Mouse (Mus musculus) CD8-positive naive resting alpha-beta T cell, adult 57 days (primary cell): Measurements from ENCODE around the gene Themis2. TPM values are rescaled to one million over a fixed set of nuclear protein-coding genes. Genes with fewer than 3 reads are reported as not detected.

ENCODE experiments used
- total RNA-seq: library from RNA; stranded (reverse); gene quantifications from one replicate; pipeline ENCODE4 v1.2.4, GENCODE M21; 2023

Gene Themis2
- 11.8 TPM for total RNA-seq

DNA sequence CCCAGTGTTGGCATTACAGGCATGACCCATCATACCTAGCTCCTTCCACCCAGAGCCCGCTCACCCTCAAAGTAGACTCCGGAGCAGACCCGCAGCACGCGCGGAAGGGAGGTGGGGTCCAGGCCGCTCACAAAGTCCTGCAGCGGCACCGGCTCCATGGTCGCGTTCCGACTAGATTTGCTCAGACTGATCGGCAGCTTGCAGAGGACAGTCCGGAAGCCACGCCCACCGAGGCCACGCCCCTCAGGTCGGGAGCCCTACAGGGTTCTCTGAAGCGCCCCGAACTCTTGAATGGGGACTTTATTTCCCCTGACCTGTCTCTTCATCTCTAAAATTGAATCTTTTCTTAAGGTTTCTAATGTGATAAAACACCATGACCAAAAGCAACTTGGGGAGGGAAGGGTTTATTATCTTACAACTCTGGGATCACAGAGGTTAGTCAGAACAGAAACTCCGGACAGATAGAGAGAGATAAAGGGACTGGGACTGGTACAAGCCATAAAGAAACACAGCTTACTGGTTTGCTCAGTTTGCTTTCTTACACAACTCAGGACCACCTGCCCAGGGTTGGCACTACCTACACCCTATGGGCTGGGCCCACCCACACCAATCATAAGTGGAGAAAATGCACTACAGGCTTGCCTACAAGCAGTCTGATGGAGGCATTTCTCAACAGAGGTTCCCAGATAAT lies at the start of gene Themis2:
TSS of gene Themis2 (minus strand) at position 192 of the 691 bp plus-strand sequence.

DNA sequence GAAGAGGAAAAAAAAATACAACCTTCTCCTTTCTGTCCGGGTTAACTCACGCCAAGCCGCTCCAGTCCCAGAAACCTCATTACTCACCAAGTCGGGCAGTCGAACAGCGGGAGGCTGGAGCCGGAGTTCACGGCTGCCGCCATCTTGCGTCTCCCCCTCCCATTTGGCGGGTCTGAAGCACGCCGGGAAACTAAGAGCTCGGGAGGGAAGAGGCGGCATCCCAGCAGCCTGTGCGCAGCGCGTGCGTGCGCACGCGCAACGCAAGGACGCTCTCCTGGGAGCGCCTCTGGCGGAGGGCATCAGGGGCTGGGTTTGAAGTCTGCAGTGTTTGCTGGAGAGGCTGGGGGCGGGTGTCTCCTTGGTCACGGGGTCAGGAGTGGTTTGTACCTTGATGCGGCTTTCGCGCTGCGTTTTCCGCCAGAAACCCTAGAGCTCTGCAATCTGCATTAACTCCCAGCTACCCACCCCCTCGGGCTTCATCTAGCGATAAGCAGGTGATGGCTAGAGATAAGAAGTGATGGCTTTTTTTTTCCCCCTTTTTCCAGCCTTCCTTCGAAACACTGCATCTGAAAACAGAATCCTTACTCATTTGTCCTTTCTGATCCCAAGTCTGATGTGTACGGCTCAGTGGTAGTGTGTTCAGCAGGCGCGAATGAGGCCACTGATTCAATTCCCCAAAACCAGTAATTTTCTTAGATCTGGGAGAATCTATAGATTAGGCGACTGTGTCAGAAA lies 47.0 kb upstream of the Themis2 start, which contains the start of gene Ppp1r8:
TSS of gene Ppp1r8 (minus strand) at position 200 of the 735 bp plus-strand sequence.

DNA sequence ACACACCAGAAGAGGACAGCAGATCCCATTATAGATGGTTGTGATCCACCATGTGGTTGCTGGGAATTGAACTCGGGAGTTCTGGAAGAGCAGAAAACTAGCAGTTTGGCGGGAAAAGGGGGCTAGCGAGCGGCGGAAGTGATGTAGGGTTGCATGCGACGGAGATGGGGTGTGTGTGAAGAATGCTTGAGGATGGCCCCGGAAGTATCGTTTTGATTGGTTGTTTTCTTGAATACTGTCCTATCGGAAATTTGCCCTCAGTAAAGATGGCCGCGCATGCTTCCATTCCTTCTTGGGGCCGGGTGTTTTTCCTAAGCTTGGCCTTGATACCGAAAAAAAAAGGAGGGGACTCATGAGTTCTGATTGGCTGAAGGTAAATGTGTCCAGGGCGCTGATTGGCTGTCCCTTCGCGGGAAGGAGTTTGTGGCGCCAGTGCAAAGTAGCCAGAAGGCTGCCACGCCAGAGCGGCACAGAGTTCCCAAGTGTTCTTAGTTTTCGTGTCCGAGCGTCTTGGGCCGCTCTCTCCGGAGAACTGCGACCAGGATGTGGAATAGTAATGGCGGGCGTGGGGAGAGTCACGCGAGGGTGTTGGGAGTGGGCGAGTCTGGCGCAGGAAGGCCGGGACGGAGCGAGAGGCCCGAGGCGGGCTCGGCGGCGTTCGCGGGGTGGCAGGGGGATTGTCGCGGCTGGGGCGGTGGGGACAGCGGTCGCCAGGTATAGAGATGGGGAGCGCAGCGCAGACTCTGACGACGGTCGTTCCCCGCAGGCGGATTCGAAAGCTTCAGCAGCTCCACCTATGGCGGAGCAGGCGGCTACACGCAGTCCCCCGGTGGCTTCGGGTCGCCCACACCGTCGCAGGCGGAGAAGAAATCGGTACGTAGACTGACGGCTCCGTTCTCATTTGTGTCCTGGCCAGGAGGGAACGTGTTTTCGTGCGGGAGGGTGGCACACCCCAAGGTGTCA lies 28.0 kb downstream of the Themis2 start, which contains the start of gene Rpa2:
TSS of gene Rpa2 (plus strand) at position 419 of the 963 bp plus-strand sequence.

DNA sequence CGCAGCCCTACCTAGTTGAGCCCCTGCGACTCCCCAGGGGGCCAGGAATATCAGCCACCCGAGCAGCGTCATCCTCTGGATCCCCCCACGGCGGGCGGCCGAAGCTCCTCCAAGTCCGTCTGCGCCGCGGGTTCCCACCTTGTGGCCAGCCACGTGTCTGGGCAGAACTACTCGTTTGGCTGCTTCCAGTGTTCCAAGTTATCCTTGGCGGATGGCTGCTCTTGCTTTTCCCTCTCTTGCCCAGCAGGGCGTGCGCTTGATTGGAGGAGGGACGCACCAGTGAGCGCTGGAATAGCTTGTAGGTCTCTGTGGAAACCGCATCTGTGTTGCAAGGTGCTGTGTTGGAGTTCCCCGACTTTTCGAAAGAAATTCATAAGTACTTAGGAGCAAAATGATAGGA lies 39.2 kb downstream of the Themis2 start, which contains the start of gene Smpdl3b:
TSS of gene Smpdl3b (minus strand) at position 279 of the 400 bp plus-strand sequence.

DNA sequence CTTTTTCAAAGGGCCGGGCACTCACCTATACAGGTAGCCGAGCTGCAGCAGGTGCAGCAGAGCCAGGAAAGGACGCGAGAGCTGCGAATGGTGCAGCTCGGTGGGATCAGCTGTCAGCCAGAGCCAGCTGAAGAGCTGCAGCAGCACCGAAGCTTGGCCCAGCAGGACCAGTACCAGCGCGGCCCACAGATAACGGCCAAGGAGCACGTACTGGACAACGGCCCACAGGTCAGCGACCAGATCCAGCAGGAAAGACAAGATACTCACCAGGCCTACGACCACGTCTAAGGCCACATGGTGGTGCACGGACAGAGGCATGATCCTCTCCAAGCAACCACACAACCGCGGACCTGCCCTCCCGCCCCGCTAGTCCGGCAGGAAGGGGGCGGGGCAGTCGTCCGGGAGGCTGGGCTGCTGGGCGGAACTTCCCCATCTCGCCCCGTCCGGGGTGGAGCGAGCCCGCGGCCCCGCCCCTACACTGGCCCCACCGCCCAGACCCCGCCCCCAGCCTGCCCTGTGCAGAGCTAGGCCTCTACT lies 64.0 kb downstream of the Themis2 start, which contains the start of gene Xkr8:
TSS of gene Xkr8 (minus strand) at position 399 of the 537 bp plus-strand sequence.

Other genes starting within 250 kb of the Themis2 start
- 0.55 TPM for gene Ptafr, start 232.3 kb downstream of the Themis2 start, total RNA-seq
- 39.3 TPM for gene Eya3, start 157.4 kb downstream of the Themis2 start, total RNA-seq
- gene Xkr8, start 63.8 kb downstream of the Themis2 start, total RNA-seq: 2.5 TPM
- gene Smpdl3b, start 39.1 kb downstream of the Themis2 start, total RNA-seq: not detected
- 48.1 TPM for gene Rpa2, start 28.1 kb downstream of the Themis2 start, total RNA-seq
- gene Ppp1r8, start 46.8 kb upstream of the Themis2 start, total RNA-seq: 45.5 TPM
- gene Stx12, start 88.1 kb upstream of the Themis2 start, total RNA-seq: 15.4 TPM
- 25.2 TPM for gene Fam76a, start 126.2 kb upstream of the Themis2 start, total RNA-seq
- 5.6 TPM for gene Fgr, start 177.7 kb upstream of the Themis2 start, total RNA-seq
- 75.6 TPM for gene Ahdc1, start 214.9 kb upstream of the Themis2 start, total RNA-seq